Mouse (Mus musculus) spleen, postnatal 36 days (tissue): Measurements from ENCODE around the gene Art3.

Experiments used
- DNase-seq, 2 experiments: peaks; one replicate each; pipeline ENCODE4 v3.0.0; 2022; ENCODE audit warnings: low spot score in 2 of 2, mixed read lengths in 1 of 2

Art3 gene

GRCm38 (mm10) chr5:92331635-92332338, at the start of gene Art3:
Gene Art3, plus strand, starts transcription at chr5:92331827.
- DNase-seq = no peak

GRCm38 (mm10) chr5:92282571-92282970, 49.1 kb upstream of the Art3 start:
- no peak for DNase-seq

- DNase-seq = no peak
Measured at GRCm38 (mm10) chr5:92283107-92283506, 48.5 kb upstream of the Art3 start.

- DNase-seq = no peak
Measured at GRCm38 (mm10) chr5:92287840-92288239, 43.8 kb upstream of the Art3 start.

GRCm38 (mm10) chr5:92291652-92292414, 39.8 kb upstream of the Art3 start:
- DNase-seq = no peak

GRCm38 (mm10) chr5:92294525-92294924, 37.1 kb upstream of the Art3 start:
- no peak for DNase-seq

- no peak for DNase-seq
Measured at GRCm38 (mm10) chr5:92302149-92302840, 29.3 kb upstream of the Art3 start.

GRCm38 (mm10) chr5:92304291-92304690, 27.3 kb upstream of the Art3 start:
- no peak for DNase-seq

GRCm38 (mm10) chr5:92309681-92310511, 21.7 kb upstream of the Art3 start, which contains the start of gene Sdad1:
Gene Sdad1, minus strand, starts transcription at chr5:92310479.
- peak; percentile 91 for DNase-seq

- DNase-seq = peak; percentile 82 to 91
Measured at GRCm38 (mm10) chr5:92312046-92312715, 19.4 kb upstream of the Art3 start.

GRCm38 (mm10) chr5:92313776-92314175, 17.9 kb upstream of the Art3 start:
- no peak for DNase-seq

- DNase-seq = peak; percentile 40
Measured at GRCm38 (mm10) chr5:92318119-92318518, 13.5 kb upstream of the Art3 start.

- peak in 1 of 2 experiments; percentile 33 for DNase-seq
Measured at GRCm38 (mm10) chr5:92318596-92318995, 13.0 kb upstream of the Art3 start.

GRCm38 (mm10) chr5:92321631-92322400, 9.8 kb upstream of the Art3 start:
- DNase-seq = no peak

GRCm38 (mm10) chr5:92322612-92323011, 9.0 kb upstream of the Art3 start:
- DNase-seq = no peak

GRCm38 (mm10) chr5:92323264-92323663, 8.4 kb upstream of the Art3 start:
- no peak for DNase-seq

GRCm38 (mm10) chr5:92327367-92327766, 4.3 kb upstream of the Art3 start:
- DNase-seq = no peak

- no peak for DNase-seq
Measured at GRCm38 (mm10) chr5:92327929-92328328, 3.7 kb upstream of the Art3 start, which contains the start of gene Cxcl9. Gene Cxcl9, minus strand, starts transcription at chr5:92328079.

GRCm38 (mm10) chr5:92331122-92331521, 505 bp upstream of the Art3 start:
- DNase-seq = no peak

- no peak for DNase-seq
Measured at GRCm38 (mm10) chr5:92332359-92332840, 773 bp downstream of the Art3 start.
